8 mouse cellular contexts compared by ENCODE assay signal in genomic region chr10:128376455-128377211, GRCm38 (mm10). TPM values are rescaled to one million over a fixed set of nuclear protein-coding genes. Genes with fewer than 3 reads are reported as not detected.
DNase-seq lines count a peak whose midpoint lies in the region.

Gene Ankrd52, plus strand, starts transcription at chr10:128377115.

- no peaks in the 10 kb centered on the region for H3K9me3 ChIP-seq in hindbrain, embryonic 10.5 days

- H3K36me3 ChIP-seq in hindbrain, embryonic 10.5 days, result peaks cover 37% of the 10 kb centered on the region

- peak; percentile 95 for DNase-seq in MN1 (ENCODE audit: low spot score)
- peak; percentile 87 for DNase-seq in cerebellum, adult 8-10 months
- peak; percentile 67 for DNase-seq in forelimb bud, embryonic 11.5 days (ENCODE audit: low read depth, low spot score)
- peak; percentile 84 for DNase-seq in hindbrain, embryonic 10.5 days (ENCODE audit: low spot score)
- peak; percentile 82 to 92 for DNase-seq in layer of hippocampus, postnatal 10 days (ENCODE audit: low spot score in 2 of 2)
- DNase-seq in lung, postnatal 10 days, result peak; percentile 89
- DNase-seq in retina, adult 2 months (ENCODE audit: low read depth, low spot score), result peak; percentile 61
- DNase-seq in thymus, postnatal 36 days, result peak; percentile 84 to 87

- peaks cover 28% of the 10 kb centered on the region for H3K4me1 ChIP-seq in hindbrain, embryonic 10.5 days (replicated peaks)

- H3K27me3 ChIP-seq in hindbrain, embryonic 10.5 days (ENCODE audit: insufficient read depth, poor library complexity, severe bottlenecking), result no peaks in the 10 kb centered on the region

- H3K27ac ChIP-seq in hindbrain, embryonic 10.5 days, result peak within 1 kb of the TSS; percentile 98

- H3K4me3 ChIP-seq in hindbrain, embryonic 10.5 days, result peak within 1 kb of the TSS; percentile 98

- under 1% methylated on average over 72 of the region's 73 CpGs for WGBS in hindbrain, embryonic 10.5 days

RNA-seq across cellular contexts. Expression of gene Ankrd52, which starts in this region (rescaled TPM):
- 9.6 and 10.3 TPM in 2 replicates for polyA plus RNA-seq in hindbrain, embryonic 10.5 days (2016; fragmentation: Nextera tagmentation; extraction: Ambion mirVana)
- 10 to 100 TPM; 79.0 to 80.3 TPM for total RNA-seq in layer of hippocampus, postnatal 10 days (2021)

Comparison
In these comparisons a context has a peak if more than half of its experiments do, and no peak if none do; other contexts are left out.
1. Peak in every context shown above with its lines: DNase-seq, H3K4me3 ChIP-seq and H3K27ac ChIP-seq.